Mouse (Mus musculus): ENCODE results near the gene B3gnt2. TPM values are rescaled to one million over a fixed set of nuclear protein-coding genes. Genes with fewer than 3 reads are reported as not detected.

Gene B3gnt2
- polyA plus RNA-seq, 1 experiment from 2014 or later, result 8.4 TPM

DNA sequence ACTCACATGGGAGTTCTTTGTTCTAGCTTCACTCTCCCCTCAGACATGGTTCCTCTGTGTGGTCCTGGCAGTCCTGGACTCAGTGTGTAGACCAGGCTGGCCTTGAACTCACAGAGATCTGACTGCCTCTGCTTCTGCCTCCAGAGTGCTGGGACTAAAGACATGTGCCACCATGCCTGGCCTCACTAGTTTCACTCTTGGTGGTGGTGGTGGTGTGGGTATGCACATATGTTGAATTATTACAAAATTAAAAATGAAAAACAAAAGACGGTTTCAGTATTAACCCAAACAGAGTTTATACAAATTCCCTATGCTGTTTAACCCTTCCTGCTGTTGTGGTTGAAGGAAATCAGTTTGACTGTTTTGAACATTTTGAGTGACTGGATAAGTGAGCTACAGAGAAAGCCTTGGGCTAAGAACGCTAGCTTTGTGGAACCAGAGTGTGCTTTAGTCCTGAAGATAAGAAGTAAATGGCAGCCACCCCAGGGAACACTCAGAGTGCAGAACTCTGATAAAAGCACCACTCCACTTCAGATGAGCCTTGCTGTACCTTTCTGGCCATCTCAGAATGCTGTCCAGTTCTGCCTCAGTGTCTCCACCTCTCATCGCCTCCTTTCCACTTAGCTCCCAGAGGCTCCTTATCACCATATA lies 16.0 kb upstream of the B3gnt2 start:
- H3K4me1 ChIP-seq (replicated peaks; ENCODE audit: control insufficient read depth, insufficient read depth, low read length), result peaks cover 7% of the 10 kb centered on the region; the same call in 1 of the 2 replicates
- no peaks in the 10 kb centered on the region for H3K27me3 ChIP-seq (replicated peaks; ENCODE audit: control insufficient read depth, insufficient read depth, low read length)
- H3K4me2 ChIP-seq (ENCODE audit: low read length), result no peak overlapping the region
- 85% methylated on average over 3 of the region's 3 CpGs for WGBS
- H3K36me3 ChIP-seq (ENCODE audit: control insufficient read depth, insufficient read depth, low read length), result no peaks in the 10 kb centered on the region
- no peak overlapping the region for H3K4me3 ChIP-seq (ENCODE audit: low read depth, low read length)
- ATAC-seq (replicated peaks; ENCODE audit: low FRiP score, low TSS enrichment, low read depth) (no peak), DNase-seq (ENCODE audit: low spot score) (no peak)
- H3K9ac ChIP-seq (ENCODE audit: low read length), result no peak overlapping the region
- H3K27ac ChIP-seq (ENCODE audit: low read depth), result no peak overlapping the region
- no peaks in the 10 kb centered on the region for H3K9me3 ChIP-seq (ENCODE audit: control insufficient read depth, low read length)

DNA sequence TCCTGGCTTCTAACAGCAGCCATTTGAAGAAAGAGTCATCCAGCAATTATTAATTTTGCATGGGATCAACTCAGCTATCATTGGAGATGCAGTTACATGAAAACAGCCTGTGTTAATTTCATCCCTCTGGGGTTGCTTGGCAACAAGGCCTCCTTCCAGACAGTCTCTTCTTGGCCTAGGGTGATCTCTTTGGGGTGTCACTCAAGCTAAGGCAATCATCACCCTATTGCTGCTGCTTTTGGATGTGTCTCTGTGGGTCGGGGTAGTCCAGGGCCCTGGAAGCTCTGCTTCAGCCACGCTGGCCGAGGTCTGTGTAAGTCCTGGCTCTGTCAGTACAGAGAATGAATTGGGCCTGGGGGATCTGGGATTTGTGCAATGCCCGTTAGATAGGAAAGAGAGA lies 14.5 kb upstream of the B3gnt2 start:
- Histone ChIP-seq H3K9me3 (ENCODE audit: control insufficient read depth, low read length) (no peaks in the 10 kb centered on the region), H3K27me3 (replicated peaks; ENCODE audit: control insufficient read depth, insufficient read depth, low read length) (no peaks in the 10 kb centered on the region), H3K4me1 (replicated peaks; ENCODE audit: control insufficient read depth, insufficient read depth, low read length) (peaks cover 10% of the 10 kb centered on the region; the same call in 1 of the 2 replicates), H3K27ac (ENCODE audit: low read depth) (no peak overlapping the region), H3K9ac (ENCODE audit: low read length) (no peak overlapping the region), H3K4me3 (ENCODE audit: low read depth, low read length) (no peak overlapping the region), H3K36me3 (ENCODE audit: control insufficient read depth, insufficient read depth, low read length) (no peaks in the 10 kb centered on the region), H3K4me2 (ENCODE audit: low read length) (no peak overlapping the region)
- ATAC-seq (replicated peaks; ENCODE audit: low FRiP score, low TSS enrichment, low read depth) (no peak), DNase-seq (ENCODE audit: low spot score) (no peak)
- WGBS, result 79% methylated on average over 4 of the region's 4 CpGs

GRCm38 (mm10) chr11:22874747-22875146 lies 14.0 kb upstream of the B3gnt2 start:
- Histone ChIP-seq H3K4me3 (ENCODE audit: low read depth, low read length) (no peak overlapping the region), H3K4me2 (ENCODE audit: low read length) (no peak overlapping the region), H3K27me3 (replicated peaks; ENCODE audit: control insufficient read depth, insufficient read depth, low read length) (no peaks in the 10 kb centered on the region), H3K9me3 (ENCODE audit: control insufficient read depth, low read length) (no peaks in the 10 kb centered on the region), H3K9ac (ENCODE audit: low read length) (no peak overlapping the region), H3K36me3 (ENCODE audit: control insufficient read depth, insufficient read depth, low read length) (no peaks in the 10 kb centered on the region), H3K27ac (ENCODE audit: low read depth) (no peak overlapping the region), H3K4me1 (replicated peaks; ENCODE audit: control insufficient read depth, insufficient read depth, low read length) (peaks cover 10% of the 10 kb centered on the region; the same call in 1 of the 2 replicates)
- DNase-seq (ENCODE audit: low spot score) (no peak), ATAC-seq (replicated peaks; ENCODE audit: low FRiP score, low TSS enrichment, low read depth) (no peak)
- 82% methylated on average over 6 of the region's 6 CpGs for WGBS

- Histone ChIP-seq H3K4me2 (ENCODE audit: low read length) (no peak overlapping the region), H3K4me1 (replicated peaks; ENCODE audit: control insufficient read depth, insufficient read depth, low read length) (peaks cover 10% of the 10 kb centered on the region; the same call in 1 of the 2 replicates), H3K27ac (ENCODE audit: low read depth) (no peak overlapping the region), H3K9me3 (ENCODE audit: control insufficient read depth, low read length) (no peaks in the 10 kb centered on the region), H3K36me3 (ENCODE audit: control insufficient read depth, insufficient read depth, low read length) (no peaks in the 10 kb centered on the region), H3K4me3 (ENCODE audit: low read depth, low read length) (no peak overlapping the region), H3K27me3 (replicated peaks; ENCODE audit: control insufficient read depth, insufficient read depth, low read length) (no peaks in the 10 kb centered on the region), H3K9ac (ENCODE audit: low read length) (no peak overlapping the region)
- no peak for DNase-seq (ENCODE audit: low spot score)
- WGBS, result 49% methylated on average over 4 of the region's 4 CpGs
- no peak for ATAC-seq (replicated peaks; ENCODE audit: low FRiP score, low TSS enrichment, low read depth)
Observed at GRCm38 (mm10) chr11:22873383-22873782, 12.6 kb upstream of the B3gnt2 start.

DNA sequence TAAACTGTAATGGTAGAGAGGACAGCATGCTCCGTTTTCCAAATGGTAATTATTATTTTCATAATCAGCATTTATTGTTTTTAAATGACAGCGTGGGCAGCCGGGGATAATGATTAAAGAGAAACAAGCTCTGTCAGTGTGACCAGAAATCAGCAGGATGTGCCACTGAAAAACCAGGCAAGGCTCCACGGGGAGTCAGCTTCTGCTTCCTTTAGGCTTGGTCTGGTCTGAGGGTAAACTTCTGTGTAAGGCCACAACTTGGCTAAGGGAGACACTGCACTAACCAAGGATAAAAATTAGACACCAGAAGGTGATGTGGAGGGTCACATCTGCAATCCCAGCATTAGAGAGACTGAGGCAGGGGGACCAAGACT lies 11.5 kb upstream of the B3gnt2 start:
- H3K4me3 ChIP-seq (ENCODE audit: low read depth, low read length), result no peak overlapping the region
- WGBS, result 52% methylated on average over 4 of the region's 4 CpGs
- H3K4me1 ChIP-seq (replicated peaks; ENCODE audit: control insufficient read depth, insufficient read depth, low read length), result peaks cover 10% of the 10 kb centered on the region; the same call in 1 of the 2 replicates
- no peaks in the 10 kb centered on the region for H3K9me3 ChIP-seq (ENCODE audit: control insufficient read depth, low read length)
- peak overlapping the region; percentile 58 for H3K27ac ChIP-seq (ENCODE audit: low read depth)
- H3K27me3 ChIP-seq (replicated peaks; ENCODE audit: control insufficient read depth, insufficient read depth, low read length), result no peaks in the 10 kb centered on the region
- DNase-seq (ENCODE audit: low spot score) (no peak), ATAC-seq (replicated peaks; ENCODE audit: low FRiP score, low TSS enrichment, low read depth) (no peak)
- H3K4me2 ChIP-seq (ENCODE audit: low read length), result peak overlapping the region; percentile 31; the same call in 1 of the 2 replicates
- no peak overlapping the region for H3K9ac ChIP-seq (ENCODE audit: low read length)
- no peaks in the 10 kb centered on the region for H3K36me3 ChIP-seq (ENCODE audit: control insufficient read depth, insufficient read depth, low read length)

DNA sequence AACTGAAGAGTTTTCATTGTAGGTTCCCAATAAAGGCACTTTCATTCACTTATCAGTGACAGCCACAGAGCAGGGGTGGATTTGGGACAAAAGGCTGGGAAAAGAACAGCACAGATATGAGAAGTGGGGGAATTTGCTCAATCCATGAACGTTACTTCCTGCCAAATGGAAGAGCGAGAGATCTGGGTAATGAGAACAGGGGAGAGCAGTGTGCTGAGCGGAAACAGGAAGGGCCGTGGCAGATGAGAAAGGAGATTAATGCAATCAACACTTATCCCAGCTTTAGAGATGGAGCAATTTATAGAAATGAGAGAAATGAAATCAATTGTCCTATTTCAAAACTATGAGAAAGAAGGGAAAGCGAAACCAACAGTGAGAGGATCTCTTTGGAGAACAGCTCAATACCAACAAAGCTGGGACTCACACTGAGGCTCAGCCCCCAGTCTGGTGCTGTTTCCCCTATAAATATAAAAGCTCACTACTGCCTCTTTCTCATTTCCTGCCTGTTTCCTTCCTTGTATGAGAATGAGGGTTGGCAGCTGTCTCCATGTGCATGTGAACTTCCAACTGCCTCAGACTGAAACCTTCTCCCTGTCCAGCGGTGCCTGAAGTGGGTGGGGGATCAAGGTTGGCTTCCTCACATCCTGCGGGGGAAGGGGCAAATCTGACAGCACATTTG lies 11.0 kb upstream of the B3gnt2 start:
- DNase-seq (ENCODE audit: low spot score) (no peak), ATAC-seq (replicated peaks; ENCODE audit: low FRiP score, low TSS enrichment, low read depth) (no peak)
- Histone ChIP-seq H3K27ac (ENCODE audit: low read depth) (peak overlapping the region; percentile 58), H3K4me3 (ENCODE audit: low read depth, low read length) (no peak overlapping the region), H3K36me3 (ENCODE audit: control insufficient read depth, insufficient read depth, low read length) (no peaks in the 10 kb centered on the region), H3K4me1 (replicated peaks; ENCODE audit: control insufficient read depth, insufficient read depth, low read length) (peaks cover 10% of the 10 kb centered on the region; the same call in 1 of the 2 replicates), H3K9ac (ENCODE audit: low read length) (no peak overlapping the region; the same call in 1 of the 2 replicates), H3K4me2 (ENCODE audit: low read length) (peak overlapping the region; percentile 31; the same call in 1 of the 2 replicates), H3K9me3 (ENCODE audit: control insufficient read depth, low read length) (no peaks in the 10 kb centered on the region), H3K27me3 (replicated peaks; ENCODE audit: control insufficient read depth, insufficient read depth, low read length) (no peaks in the 10 kb centered on the region)
- 52% methylated on average over 7 of the region's 7 CpGs for WGBS

DNA sequence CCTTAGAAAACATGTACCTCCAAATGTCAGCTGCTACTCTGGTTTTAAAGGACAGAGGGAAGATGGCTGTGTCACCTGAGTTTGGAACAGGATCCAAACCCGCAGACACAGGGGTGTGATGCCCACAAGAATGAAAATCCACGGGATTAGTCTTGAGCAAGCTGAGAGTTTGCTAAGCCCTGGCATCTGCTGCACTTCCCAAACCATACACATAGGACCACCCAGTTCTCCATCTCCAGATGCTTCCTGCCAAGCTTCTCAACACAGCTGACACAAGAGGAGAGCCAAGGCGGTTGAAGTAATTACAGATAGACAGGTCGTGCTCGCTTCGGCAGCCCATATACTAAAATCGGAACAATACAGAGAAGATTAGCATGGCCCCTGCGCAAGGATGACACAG lies 7.8 kb upstream of the B3gnt2 start:
- Histone ChIP-seq H3K4me2 (ENCODE audit: low read length) (no peak overlapping the region), H3K36me3 (ENCODE audit: control insufficient read depth, insufficient read depth, low read length) (no peaks in the 10 kb centered on the region), H3K9ac (ENCODE audit: low read length) (no peak overlapping the region), H3K27me3 (replicated peaks; ENCODE audit: control insufficient read depth, insufficient read depth, low read length) (0 out of 2 replicates have a peak, but pooled peaks cover 3% of the 10 kb centered on the region), H3K9me3 (ENCODE audit: control insufficient read depth, low read length) (no peaks in the 10 kb centered on the region), H3K4me1 (replicated peaks; ENCODE audit: control insufficient read depth, insufficient read depth, low read length) (peaks cover 10% of the 10 kb centered on the region; the same call in 1 of the 2 replicates), H3K4me3 (ENCODE audit: low read depth, low read length) (no peak overlapping the region), H3K27ac (ENCODE audit: low read depth) (no peak overlapping the region)
- 87% methylated on average over 8 of the region's 8 CpGs for WGBS
- ATAC-seq (replicated peaks; ENCODE audit: low FRiP score, low TSS enrichment, low read depth) (no peak), DNase-seq (ENCODE audit: low spot score) (no peak)

GRCm38 (mm10) chr11:22867691-22868090 lies 6.9 kb upstream of the B3gnt2 start:
- no peak for ATAC-seq (replicated peaks; ENCODE audit: low FRiP score, low TSS enrichment, low read depth)

More at GRCm38 (mm10) chr11:22867691-22868090, 6.9 kb upstream of the B3gnt2 start:
- no peak for DNase-seq (ENCODE audit: low spot score)
- Histone ChIP-seq H3K27ac (ENCODE audit: low read depth) (no peak overlapping the region), H3K4me3 (ENCODE audit: low read depth, low read length) (no peak overlapping the region), H3K36me3 (ENCODE audit: control insufficient read depth, insufficient read depth, low read length) (no peaks in the 10 kb centered on the region), H3K9ac (ENCODE audit: low read length) (no peak overlapping the region), H3K9me3 (ENCODE audit: control insufficient read depth, low read length) (no peaks in the 10 kb centered on the region), H3K27me3 (replicated peaks; ENCODE audit: control insufficient read depth, insufficient read depth, low read length) (0 out of 2 replicates have a peak, but pooled peaks cover 3% of the 10 kb centered on the region), H3K4me2 (ENCODE audit: low read length) (no peak overlapping the region), H3K4me1 (replicated peaks; ENCODE audit: control insufficient read depth, insufficient read depth, low read length) (0 out of 2 replicates have a peak, but pooled peaks cover 10% of the 10 kb centered on the region)
- WGBS, result 87% methylated on average over 5 of the region's 5 CpGs
